Mouse (Mus musculus) kidney, adult 8-10 months (tissue): ENCODE data around the gene Hacd4.
A peak's percentile ranks its signal among the peaks of the same experiment; 100 is the strongest.

Experiments
- DNase-seq, 2 experiments: peaks; one replicate each; pipeline ENCODE4 v3.0.0; 2022

Hacd4 gene

DNA sequence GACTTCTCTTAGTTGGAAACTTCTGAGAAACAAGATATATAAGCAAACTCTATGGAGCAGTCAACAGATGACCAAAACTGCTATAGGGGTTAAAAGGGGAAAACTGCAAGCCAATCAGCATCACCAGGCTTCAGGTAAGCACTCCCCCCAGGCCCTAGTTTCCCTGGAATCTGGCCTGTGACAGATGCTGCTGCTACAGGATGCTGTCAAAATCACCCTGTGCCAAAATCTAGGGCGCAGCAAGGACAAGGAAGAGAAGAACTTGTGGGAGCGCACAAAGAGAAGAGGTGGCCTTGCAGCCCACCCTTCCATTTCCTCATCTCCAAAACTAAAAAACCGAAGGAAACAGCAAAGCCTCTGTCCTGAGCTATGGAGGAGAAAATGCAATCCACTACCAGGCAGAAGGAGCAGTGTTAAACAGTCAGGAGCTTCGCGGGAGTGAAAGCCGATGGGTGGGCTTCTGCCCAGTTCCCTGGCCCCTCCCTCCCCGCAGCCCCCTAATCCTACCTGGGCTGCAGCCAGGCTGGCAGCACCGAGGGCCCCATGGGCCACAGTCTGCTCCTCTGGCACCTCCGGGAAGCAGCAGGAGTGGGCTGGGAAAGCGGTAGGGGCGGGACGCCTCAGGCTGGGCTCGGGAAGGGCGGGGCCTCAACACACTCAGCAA, at the start of gene Hacd4:
TSS of gene Hacd4 (minus strand) at position 603 of the 664 bp plus-strand sequence.
- DNase-seq = peak; percentile 68 to 75

GRCm38 (mm10) chr4:88488107-88488506, 49.4 kb upstream of the Hacd4 start:
- DNase-seq = no peak

DNA sequence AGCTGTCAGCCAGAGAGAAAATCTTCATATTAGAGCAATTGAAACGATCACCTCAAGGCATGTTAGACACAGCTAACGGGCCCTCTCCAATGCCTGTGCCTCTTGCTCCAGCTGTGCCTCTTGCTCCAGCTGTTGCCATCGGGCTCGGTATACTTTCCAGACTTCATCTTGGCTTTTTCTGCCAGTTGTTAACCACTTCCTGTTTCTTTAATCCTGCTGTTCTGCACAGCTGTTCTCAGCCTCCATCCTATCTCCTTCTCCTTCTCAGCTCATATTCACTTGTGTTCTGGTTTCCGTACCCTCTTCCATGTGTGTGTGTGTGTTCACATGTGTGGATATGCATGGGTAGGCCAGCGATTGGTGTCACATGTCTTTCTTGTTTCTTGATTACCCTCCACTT, 41.4 kb upstream of the Hacd4 start:
- no peak for DNase-seq

- no peak for DNase-seq
Observed at GRCm38 (mm10) chr4:88478809-88479186, 40.1 kb upstream of the Hacd4 start.

- DNase-seq = no peak
Observed at GRCm38 (mm10) chr4:88478177-88478808, 39.6 kb upstream of the Hacd4 start.

- DNase-seq = peak in 1 of 2 experiments; percentile 25
Observed at GRCm38 (mm10) chr4:88476511-88477210, 37.9 kb upstream of the Hacd4 start.

DNA sequence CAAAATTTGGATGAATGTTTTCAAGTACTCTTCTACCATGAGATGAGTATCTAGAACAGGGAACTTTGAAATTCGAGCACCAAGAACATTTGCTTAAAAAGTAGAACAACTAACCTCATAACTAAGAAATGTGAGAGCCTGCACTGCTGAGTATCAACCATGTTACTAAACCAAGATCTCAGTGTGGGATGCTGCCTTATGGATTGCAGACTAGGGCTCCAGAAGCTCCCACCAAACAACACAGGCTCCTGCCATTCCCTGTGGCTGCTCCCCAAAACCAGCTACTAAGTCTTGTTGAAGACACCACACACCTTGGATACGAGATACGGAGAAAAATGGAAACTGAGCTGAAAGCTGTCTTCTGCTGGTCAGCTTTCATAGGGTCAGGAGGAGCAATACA, 37.4 kb upstream of the Hacd4 start:
- DNase-seq = no peak

DNA sequence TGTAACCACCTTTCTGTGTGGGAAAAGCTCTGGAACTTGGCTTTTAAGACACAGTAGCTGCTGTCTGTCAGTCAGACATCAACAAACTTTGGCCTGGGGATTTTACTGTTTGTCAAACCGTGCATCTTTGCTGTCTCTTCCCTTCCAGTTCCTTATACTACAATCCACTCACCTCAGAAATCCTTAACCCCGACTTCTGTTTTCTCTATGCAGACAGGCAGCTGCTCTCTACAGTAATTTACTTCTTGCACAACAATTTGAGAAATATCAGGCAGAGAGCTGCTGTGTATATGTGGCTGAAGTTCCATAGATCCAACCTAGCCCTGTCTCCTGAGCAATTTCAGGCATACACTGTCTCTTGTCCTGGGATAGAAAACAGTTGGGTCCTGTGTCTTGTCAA, 32.8 kb upstream of the Hacd4 start:
- no peak for DNase-seq

DNA sequence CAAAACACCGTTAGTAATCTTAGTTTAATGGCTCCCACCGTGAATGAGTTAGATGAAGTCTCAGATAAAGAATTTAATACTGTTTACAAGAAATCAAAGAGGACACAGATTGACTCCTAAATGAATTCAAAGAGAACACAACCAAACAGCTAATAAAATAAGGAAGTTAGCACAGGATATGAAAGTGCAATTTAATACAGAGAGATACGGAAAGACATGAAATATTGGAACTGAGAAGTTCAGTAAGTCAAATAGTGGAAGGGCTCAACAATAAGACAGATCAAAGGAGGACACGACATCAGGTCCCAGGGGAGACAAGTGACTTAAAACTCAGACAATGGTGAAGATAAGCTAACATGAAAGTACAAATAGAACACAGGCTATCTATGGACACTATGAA, 25.8 kb upstream of the Hacd4 start:
- no peak for DNase-seq

DNA sequence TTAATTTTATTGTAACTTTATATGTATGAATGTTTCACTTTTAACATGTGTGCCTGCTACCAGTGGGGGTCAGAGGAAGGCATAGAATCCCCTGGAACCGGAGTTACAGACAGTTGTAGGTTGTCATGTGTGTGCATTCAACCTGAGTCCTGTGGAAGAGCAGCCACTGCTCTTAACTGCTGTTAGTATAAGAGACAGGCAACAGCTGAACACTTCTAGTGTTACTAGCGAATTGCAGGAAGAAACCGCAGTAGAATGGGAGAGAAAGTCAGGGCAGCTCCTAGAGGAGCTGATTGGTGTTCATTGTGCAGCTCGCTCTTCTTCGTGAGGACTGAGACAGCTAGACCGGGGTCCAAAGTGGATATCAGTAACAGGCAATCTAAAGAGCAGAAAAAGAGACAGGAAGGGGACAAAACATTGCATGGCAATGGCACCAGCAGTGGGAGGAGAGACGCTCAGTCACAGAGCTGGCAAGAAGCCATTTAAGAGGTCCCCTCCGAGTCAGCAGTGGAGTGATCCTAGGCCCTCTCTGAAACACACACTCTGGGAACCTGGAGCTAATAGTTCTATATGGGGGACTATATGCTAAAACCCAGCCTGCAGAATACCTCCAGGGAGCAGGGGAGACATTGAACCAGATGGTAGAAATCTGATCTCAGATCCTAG, 24.4 kb upstream of the Hacd4 start:
- DNase-seq = no peak

DNA sequence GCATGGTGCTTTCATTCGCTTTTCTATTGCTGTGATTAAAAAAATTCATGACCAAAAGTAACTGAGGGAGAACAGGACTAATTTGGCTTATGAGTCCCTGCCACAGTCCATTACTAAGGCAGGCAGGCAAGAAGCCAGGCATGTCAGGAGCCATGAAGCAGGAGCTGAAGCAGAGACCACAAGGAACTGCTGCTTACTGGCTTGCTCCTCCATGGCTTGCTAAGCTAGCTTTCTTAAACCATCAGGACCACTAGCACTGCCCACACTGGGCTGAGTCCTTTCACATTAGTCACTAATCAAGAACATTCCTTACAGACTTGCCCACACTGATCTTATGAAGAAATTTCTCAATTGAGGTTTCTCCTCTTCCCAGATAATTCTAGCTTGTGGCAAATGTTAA, 23.8 kb upstream of the Hacd4 start:
- no peak for DNase-seq

DNA sequence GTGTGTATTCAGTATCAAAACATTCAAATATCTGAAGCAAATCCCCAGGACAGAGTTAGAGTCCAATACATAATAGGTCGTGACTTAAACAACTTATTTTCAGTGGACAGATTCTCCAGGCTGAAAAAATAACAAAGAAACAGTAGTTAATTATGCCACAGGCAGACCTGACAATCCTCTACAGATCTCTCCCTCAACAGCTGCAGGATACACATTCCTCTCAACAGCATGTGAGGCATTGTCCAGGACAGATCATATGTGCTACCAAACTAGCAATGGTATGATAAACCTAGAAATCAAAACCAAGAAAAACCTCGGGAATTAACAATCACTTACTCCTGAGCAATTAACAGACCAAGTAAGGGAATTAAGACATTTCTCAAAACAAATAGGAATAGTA, 22.6 kb upstream of the Hacd4 start:
- DNase-seq = no peak

DNA sequence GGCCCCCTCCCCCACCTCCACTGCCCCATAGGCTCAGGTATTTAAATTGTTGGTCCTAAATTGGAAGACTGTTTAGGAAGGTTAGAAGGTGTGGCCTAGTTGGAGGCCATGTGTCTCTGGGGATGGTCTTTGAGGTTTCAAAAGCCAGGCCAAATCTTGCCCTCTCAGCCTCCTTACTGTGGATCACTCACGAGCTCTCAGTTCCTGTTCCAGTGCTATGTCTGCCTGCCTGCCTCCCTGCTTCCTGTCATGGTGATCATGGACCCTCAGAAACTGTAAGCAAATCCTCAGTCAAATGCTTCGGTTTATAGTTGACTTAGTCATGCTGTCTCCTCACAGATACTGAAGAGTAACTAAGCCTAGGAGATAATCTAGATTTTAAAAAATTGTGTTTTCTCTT, 19.9 kb upstream of the Hacd4 start:
- DNase-seq = no peak

- no peak for DNase-seq
Observed at GRCm38 (mm10) chr4:88458093-88458492, 19.4 kb upstream of the Hacd4 start.

- no peak for DNase-seq
Observed at GRCm38 (mm10) chr4:88450087-88450765, 11.5 kb upstream of the Hacd4 start.

DNA sequence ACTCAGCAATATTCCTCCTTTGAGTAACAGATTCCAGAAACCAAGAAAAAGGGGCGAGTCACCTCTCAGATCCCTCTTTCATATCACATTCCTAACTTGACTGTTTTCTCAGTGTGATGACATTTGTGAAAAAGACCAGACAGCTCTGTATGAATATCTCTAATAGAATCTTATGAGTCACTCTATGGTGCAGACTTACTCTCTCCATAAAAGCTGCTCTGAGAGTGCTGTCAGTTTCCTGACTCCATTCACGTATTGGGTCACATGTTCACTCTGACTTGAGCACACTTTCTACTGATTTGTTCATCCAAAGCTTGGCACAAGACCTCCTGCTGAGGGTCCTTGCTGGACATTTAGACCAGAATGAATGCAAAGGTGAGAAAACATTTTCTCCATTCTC, 10.2 kb upstream of the Hacd4 start:
- DNase-seq = no peak

GRCm38 (mm10) chr4:88440814-88441213, 2.1 kb upstream of the Hacd4 start:
- no peak for DNase-seq

GRCm38 (mm10) chr4:88439669-88440123, 968 bp upstream of the Hacd4 start:
- peak; percentile 4 to 21 for DNase-seq

DNA sequence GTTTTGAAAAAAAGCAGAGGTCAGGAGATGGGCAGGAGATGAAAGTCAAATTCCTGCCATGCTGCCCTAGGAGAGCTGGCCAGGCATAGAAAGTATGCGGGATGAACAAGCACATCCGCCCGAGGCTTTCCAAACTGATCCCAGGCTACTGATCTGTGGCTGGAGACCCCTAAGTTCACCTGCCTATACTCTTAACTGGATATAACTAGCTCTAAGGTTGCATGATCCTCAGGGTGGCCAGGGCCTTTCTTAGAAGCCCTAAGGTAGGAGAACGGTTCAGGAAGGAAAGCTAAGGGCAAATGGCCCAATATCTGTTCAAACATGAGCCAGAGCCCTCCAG, 232 bp upstream of the Hacd4 start:
- no peak for DNase-seq

DNA sequence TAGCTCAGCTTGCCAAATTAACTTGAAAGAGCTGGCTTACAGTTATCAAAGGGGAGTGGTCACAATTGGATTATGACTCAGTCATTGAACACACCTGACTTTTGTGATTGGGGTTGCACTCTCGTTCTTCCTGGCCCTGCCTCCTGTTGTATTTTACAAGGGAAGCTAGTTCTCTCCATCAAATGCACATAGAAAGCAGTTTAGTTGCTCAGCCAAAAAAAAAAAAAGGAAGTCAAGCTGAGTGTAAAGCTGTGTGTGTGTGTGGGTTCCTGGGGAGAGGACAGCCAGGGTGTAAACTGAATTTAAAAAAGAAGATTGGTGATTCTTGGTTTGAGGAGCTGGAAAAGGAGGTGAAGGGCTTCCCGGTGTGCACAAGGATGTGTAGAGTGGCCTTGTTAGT, 811 bp downstream of the Hacd4 start:
- no peak for DNase-seq

DNA sequence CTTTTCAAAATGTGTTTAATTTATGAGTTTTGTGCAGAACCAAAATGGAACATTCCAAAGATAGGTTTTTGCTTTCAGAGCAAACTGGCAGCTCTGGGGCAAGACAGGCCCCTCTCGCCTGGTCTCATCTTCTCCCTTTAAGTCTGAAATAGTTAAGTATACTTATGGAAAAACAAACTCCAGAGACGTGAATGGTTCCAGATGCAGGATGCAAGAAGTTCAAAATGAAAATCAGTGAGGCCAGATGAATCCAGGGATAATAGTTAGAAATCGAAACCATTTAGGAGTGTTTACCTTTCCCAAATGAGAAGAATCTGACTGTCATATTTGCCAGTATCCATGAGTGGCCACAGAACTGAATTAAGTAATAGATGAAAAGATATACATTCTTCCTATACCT, 1.6 kb downstream of the Hacd4 start:
- no peak for DNase-seq

DNA sequence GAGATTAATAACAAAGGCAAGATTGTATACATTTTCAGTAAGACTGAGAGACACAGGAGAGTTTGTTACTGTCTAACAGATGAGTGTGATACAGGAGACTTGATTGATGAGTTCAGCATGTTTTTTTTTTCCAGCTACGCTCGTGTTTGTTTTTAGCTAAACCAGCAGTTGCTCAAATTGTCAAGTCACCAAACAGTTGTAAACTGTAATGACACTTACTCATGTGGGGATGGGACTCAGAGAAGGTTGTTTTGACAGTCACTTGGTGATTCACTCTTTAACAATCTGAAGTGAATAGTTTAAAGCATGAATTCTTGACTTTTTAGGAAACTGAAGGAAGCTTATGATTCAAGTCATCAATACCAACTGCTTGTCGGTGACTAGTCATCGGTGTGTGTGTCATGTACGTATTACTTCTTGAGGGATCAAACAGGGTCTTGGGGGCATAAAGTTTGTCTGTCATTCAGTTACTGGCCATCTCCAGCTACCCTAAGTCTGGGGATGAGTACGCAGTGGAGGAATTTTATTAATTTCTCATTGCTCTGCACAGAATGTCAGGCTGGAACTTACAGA, 2.0 kb downstream of the Hacd4 start:
- no peak for DNase-seq
